Mouse (Mus musculus): ENCODE data around the gene 9530068E07Rik.
A peak's percentile ranks its signal among the peaks of the same experiment; 100 is the strongest.
"Not testable (repeated sequence)": the region's sequence is repeated elsewhere in the genome, so short reads cannot be mapped to it uniquely, and the experiment has no call there.

Gene 9530068E07Rik

GRCm38 (mm10) chr11:52374340-52374739, 21.9 kb upstream of the 9530068E07Rik start:
- peak; percentile 56 for DNase-seq (ENCODE audit: low spot score)

- DNase-seq (ENCODE audit: low spot score), result no peak
Observed at GRCm38 (mm10) chr11:52377579-52377978, 18.6 kb upstream of the 9530068E07Rik start.

GRCm38 (mm10) chr11:52379241-52379640, 17.0 kb upstream of the 9530068E07Rik start:
- no peak for DNase-seq (ENCODE audit: low spot score)

DNA sequence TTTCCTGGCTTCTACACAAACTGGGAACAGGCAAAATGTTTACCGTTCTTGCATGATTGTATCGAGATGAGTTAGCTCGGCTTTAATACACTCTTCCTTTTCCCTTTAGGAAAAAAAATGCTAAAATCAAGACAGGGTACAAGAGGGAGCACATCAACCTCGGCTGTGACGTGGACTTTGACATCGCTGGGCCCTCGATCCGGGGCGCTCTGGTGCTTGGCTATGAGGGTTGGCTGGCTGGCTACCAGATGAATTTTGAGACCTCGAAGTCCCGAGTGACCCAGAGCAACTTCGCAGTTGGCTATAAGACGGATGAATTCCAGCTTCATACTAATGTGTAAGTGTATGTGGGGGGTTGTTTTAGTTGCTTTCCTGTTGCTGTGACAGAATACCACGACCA, 12.5 kb upstream of the 9530068E07Rik start:
- DNase-seq (ENCODE audit: low spot score), result no peak

DNA sequence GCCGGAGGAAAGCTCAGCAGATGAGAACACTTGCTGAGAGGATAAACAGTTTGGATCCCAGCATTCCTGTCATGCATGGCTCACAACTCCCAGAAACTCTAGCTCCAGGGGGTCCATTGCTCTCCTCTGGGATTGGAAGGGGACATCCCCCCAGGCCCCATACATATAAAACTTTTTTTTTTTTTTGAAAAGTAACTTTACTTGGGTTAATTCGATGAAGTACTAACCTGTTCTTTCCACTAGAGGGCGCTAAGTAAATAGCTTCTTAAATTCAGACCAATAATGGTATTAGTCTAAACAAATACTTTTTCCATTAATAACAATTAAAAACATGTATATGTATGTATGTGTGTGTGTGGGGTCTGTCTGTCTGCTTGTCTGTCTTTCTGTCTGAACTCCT, 11.6 kb upstream of the 9530068E07Rik start:
- no peak for DNase-seq (ENCODE audit: low spot score)

- no peak for DNase-seq (ENCODE audit: low spot score)
Observed at GRCm38 (mm10) chr11:52386892-52387291, 9.3 kb upstream of the 9530068E07Rik start.

DNA sequence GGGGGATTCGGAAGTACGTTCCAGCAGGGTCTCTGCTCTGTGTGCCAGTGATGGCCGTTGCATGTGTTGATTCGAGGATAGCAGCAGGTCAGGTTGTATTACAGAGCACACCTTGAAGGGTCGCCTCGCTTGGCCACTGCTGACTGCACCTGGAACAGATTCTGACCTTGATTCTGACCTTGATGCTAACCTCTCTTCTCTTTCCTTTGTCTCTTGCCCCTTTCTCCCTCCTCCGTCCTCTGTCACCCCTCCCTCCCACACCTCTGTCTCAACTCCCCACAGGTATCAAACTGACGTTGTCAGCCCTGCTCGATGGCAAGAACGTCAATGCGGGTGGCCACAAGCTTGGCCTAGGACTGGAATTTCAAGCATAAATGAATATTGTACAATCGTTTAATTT, 8.1 kb upstream of the 9530068E07Rik start:
- DNase-seq (ENCODE audit: low spot score), result no peak

GRCm38 (mm10) chr11:52388979-52389378, 7.2 kb upstream of the 9530068E07Rik start:
- not testable (repeated sequence) for DNase-seq (ENCODE audit: low spot score)

- no peak for DNase-seq (ENCODE audit: low spot score)
Observed at GRCm38 (mm10) chr11:52389933-52390332, 6.3 kb upstream of the 9530068E07Rik start.

GRCm38 (mm10) chr11:52394494-52394893, 1.7 kb upstream of the 9530068E07Rik start:
- DNase-seq (ENCODE audit: low spot score), result no peak

GRCm38 (mm10) chr11:52395343-52395742, 885 bp upstream of the 9530068E07Rik start:
- no peak for DNase-seq (ENCODE audit: low spot score)

- no peak for DNase-seq (ENCODE audit: low spot score)
Observed at GRCm38 (mm10) chr11:52396597-52397188, 465 bp downstream of the 9530068E07Rik start.

GRCm38 (mm10) chr11:52397385-52397987, 1.3 kb downstream of the 9530068E07Rik start:
- DNase-seq (ENCODE audit: low spot score), result no peak

DNA sequence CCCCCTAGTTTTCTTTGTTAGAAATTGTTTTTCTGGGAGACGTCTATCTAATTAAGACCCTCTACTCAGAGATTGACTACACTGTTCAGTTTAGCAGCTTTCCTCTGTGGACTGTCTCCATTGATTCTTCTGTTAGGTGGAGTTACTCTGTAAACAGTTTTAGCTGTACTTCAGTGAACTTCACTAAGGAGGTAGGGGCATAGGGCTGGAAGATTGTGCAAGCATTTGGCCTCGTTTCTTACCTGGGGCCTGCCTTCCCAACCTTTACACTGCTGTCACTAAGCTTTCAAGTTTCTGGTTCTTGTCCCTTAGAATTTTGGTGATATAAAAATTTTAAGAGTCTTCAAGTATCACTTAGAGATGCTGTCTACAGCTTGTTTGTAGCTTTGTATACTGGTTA, 5.2 kb downstream of the 9530068E07Rik start:
- DNase-seq (ENCODE audit: low spot score), result peak; percentile 42

GRCm38 (mm10) chr11:52402566-52402965, 6.3 kb downstream of the 9530068E07Rik start:
- peak; percentile 51 for DNase-seq (ENCODE audit: low spot score)

DNA sequence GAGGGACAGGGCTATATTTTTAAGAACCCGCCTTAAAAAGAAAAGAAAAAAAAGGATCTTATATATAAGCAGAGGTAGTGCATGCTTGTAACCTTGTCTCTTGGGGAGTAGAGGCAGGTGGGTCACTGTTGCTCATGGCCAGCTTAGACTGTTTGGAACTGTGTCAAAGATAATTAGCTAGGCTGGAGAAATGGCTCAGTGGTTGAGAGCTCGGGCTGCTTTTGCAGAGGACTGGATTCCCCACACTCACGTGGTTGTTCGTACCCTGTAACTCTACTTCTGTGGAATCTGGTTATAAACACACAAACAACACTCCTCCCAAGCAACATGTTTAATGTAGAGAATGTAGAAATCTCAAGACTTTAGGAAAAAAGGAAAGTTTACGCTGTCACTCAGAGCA, 8.0 kb downstream of the 9530068E07Rik start:
- DNase-seq (ENCODE audit: low spot score), result no peak

GRCm38 (mm10) chr11:52405196-52405688, 9.0 kb downstream of the 9530068E07Rik start:
- DNase-seq (ENCODE audit: low spot score), result no peak

DNA sequence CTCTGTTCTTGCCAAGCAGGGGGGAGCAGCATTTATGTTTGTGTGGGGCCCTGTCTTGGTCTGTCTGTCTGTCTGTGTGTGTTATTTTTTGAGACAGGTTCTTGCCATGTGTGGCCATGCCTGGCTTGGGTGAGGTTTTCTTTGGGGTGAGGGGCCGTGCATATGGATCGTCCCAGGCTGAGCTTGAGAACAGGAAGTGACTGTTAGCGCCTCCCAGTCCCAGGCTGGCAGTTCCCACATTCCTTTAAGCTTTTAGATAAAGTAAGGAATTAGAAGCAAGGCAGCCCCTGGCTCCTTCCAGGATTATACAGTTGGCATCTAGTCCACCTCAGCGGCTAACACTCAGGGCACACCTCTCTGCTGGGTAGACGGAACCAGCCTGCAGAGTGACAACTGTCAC, 13.1 kb downstream of the 9530068E07Rik start:
- DNase-seq (ENCODE audit: low spot score), result no peak

GRCm38 (mm10) chr11:52418358-52418757, 22.1 kb downstream of the 9530068E07Rik start:
- no peak for DNase-seq (ENCODE audit: low spot score)

DNA sequence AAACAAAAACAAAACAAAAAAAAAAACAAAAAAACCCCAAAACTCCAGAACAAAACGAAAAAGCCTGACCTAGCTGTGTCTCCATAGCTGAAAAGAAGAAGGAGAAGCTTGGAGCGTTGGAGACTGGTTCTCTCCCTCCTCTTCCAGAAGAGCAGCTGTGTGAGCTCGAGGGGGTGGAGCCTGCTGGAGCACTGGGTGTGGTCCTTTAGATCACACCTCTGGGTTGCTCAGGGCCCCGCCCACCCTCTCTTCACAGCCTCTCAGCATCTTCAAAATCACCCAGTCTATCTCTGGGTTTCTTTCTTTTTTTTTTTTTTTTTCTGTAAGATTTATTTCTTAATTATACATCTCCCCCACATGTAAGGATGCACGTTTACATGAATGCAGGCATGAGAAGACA, 23.0 kb downstream of the 9530068E07Rik start:
- no peak for DNase-seq (ENCODE audit: low spot score)

DNA sequence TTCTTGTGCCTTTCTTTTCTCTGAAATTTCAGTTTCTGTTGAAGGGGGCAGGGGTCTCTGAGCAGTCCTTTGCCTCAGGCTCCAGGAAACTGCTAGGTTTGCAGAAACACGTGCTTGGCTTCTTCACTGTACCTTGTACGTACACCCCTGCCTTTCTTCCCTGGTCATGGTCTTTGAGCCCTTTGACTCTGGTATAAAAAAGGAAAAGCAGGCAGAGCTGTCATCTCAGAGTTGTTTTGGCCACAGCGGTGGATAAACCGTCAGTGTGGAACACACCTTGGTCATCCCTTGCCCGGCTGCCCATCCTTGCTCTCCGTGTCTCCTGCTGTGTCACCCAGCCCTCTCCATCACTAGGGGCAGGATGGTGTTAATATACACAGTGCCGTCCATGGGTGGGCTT, 23.6 kb downstream of the 9530068E07Rik start:
- no peak for DNase-seq (ENCODE audit: low spot score)

DNA sequence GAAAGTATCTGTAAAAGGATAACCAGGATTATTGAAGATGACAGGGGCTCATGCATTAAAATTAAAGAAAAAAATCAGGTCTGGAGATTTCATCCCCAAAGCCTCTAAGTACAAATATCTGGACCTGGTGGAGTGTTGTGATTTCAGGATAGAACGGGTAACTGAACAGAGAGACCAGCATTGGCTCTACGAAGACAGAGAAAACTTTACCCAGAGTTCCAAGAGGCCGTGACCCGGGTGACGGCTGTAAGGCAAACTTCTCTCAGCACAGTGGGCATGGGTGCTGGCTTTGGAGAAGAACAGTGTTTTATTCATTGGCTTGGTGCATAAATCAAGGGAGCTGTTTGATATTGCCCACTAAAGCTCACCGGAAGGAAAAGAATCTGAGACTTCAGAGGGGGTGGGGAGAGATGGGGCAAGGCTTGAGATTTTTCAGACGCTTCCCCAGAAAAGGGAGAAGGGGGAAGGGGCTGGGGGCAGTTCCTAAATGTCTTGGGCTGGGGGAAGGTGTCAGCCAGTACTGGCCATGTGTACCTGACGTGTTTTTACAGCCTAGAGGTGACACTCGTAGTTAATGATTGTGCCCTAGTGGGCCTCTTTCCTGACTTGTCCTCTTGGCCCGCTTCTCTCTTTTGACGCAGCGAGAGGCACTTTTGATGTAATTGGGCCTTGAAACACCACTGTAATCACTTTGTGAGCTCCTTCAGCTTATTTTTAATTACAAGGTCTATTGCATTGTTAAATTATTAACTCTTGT, 24.2 kb downstream of the 9530068E07Rik start:
- no peak for DNase-seq (ENCODE audit: low spot score)

Data from yolk sac, embryonic 10.5 days (tissue).